ENCODE assay signal across 23 mouse cellular contexts in the genomic region with DNA sequence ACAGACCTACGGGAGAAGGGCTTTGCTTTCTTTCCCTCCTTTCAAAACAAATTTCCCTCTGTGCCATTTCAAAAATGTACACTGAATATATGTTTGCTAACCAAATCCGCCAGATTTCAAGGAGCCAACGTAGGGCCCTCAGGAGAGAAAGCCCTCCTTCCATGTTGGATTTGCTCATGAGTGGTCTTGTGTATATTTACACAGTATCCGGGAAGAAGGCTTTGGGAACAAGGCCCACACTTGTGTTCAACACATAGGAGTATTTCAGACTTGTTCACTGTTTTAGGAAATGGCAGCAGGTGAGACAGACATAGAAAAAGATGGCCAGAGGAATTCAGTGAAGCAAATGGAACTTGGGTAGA. TPM values are rescaled to one million over a fixed set of nuclear protein-coding genes. Genes with fewer than 3 reads are reported as not detected.
DNase-seq lines count a peak whose midpoint lies in the region; ATAC-seq and TF ChIP-seq lines count a peak whose summit lies in the region.
"Had no signal": no experiment of that assay in that cellular context is flagged by ENCODE, and none has a peak within 500 bp of the region (broad histone marks: within the 10 kb centered on the region; RNA-seq: fewer than 3 reads in every experiment).

No protein-coding gene starts in this region.

- 45% methylated on average over 4 of the region's 4 CpGs for WGBS in forebrain, postnatal 0 days
- 89% methylated on average over 4 of the region's 4 CpGs for WGBS in forebrain, embryonic 12.5 days
- 53% methylated on average over 4 of the region's 4 CpGs for WGBS in lung, embryonic 16.5 days

- H3K9me3 ChIP-seq in forebrain, postnatal 0 days (ENCODE audit: low read length): no peaks in the 10 kb centered on the region
- H3K9me3 ChIP-seq in forebrain, embryonic 12.5 days: no peaks in the 10 kb centered on the region
- no peaks in the 10 kb centered on the region for H3K9me3 ChIP-seq in lung, embryonic 16.5 days (ENCODE audit: control insufficient read depth, low read length)
- H3K9me3 ChIP-seq: heart, embryonic 15.5 days had no signal

- peak; percentile 52 for ATAC-seq in forebrain, postnatal 0 days
- no peak for ATAC-seq in forebrain, embryonic 12.5 days (ENCODE audit: low FRiP score)
- ATAC-seq in lung, embryonic 16.5 days (ENCODE audit: low read depth): peak; percentile 89
- ATAC-seq: forebrain, embryonic 14.5 days; intestine, embryonic 16.5 days had no signal

- DNase-seq in forebrain, postnatal 0 days: no peak
- DNase-seq in layer of hippocampus, adult 2 months (ENCODE audit: low spot score in 2 of 2): no peak
- no peak for DNase-seq in layer of hippocampus, postnatal 14 days (ENCODE audit: low spot score in 2 of 2)
- no peak for DNase-seq in lung, postnatal 25 days (ENCODE audit: low spot score)
- DNase-seq in spleen, postnatal 10 days (ENCODE audit: low spot score in 2 of 2): no peak
- DNase-seq: adrenal gland, adult 2 months; adrenal gland, postnatal 25 days; cerebellum, adult 18-20 months; cerebellum, adult 9-11 months; cerebellum, postnatal 36 days; gastrocnemius, postnatal 14 days; heart, adult 2 months; heart, postnatal 14 days had no signal

- H3K4me2 ChIP-seq in forebrain, postnatal 0 days (ENCODE audit: low read depth): no peak overlapping the region
- H3K4me2 ChIP-seq in forebrain, embryonic 12.5 days: no peak overlapping the region
- no peak overlapping the region for H3K4me2 ChIP-seq in lung, embryonic 16.5 days (ENCODE audit: low read depth, low read length)
- H3K4me2 ChIP-seq: heart, embryonic 11.5 days; heart, embryonic 15.5 days had no signal

- H3K27ac ChIP-seq in forebrain, postnatal 0 days (ENCODE audit: low read depth, low read length): 0 out of 2 replicates have a peak overlapping the region, but pooled peaks have one; percentile 35
- H3K27ac ChIP-seq in forebrain, embryonic 12.5 days: no peak overlapping the region
- H3K27ac ChIP-seq in layer of hippocampus, adult 2 months: peak overlapping the region; percentile 48; the same call in 1 of the 2 replicates
- peak overlapping the region; percentile 70 for H3K27ac ChIP-seq in lung, embryonic 16.5 days (ENCODE audit: low read length)
- H3K27ac ChIP-seq: heart, adult 2 months; heart, embryonic 15.5 days had no signal

- no peak overlapping the region for H3K4me3 ChIP-seq in forebrain, postnatal 0 days (ENCODE audit: low read depth, low read length)
- H3K4me3 ChIP-seq in forebrain, embryonic 12.5 days (replicated peaks): no peak overlapping the region
- no peak overlapping the region for H3K4me3 ChIP-seq in layer of hippocampus, adult 2 months
- no peak overlapping the region for H3K4me3 ChIP-seq in lung, embryonic 16.5 days (ENCODE audit: low read length)
- H3K4me3 ChIP-seq: heart, adult 2 months; heart, embryonic 15.5 days had no signal

- H3K4me1 ChIP-seq in forebrain, postnatal 0 days (ENCODE audit: insufficient read depth): peaks cover 6% of the 10 kb centered on the region; the same call in 1 of the 2 replicates
- no peaks in the 10 kb centered on the region for H3K4me1 ChIP-seq in forebrain, embryonic 12.5 days
- peaks cover 9% of the 10 kb centered on the region for H3K4me1 ChIP-seq in lung, embryonic 16.5 days (replicated peaks; ENCODE audit: control insufficient read depth, insufficient read depth, low read length)
- H3K4me1 ChIP-seq: heart, embryonic 15.5 days had no signal

- H3K36me3 ChIP-seq in forebrain, postnatal 0 days (ENCODE audit: insufficient read depth): no peaks in the 10 kb centered on the region
- no peaks in the 10 kb centered on the region for H3K36me3 ChIP-seq in forebrain, embryonic 12.5 days (replicated peaks)
- no peaks in the 10 kb centered on the region for H3K36me3 ChIP-seq in lung, embryonic 16.5 days (ENCODE audit: control insufficient read depth, insufficient read depth, low read length)
- H3K36me3 ChIP-seq: heart, embryonic 15.5 days had no signal

- no peaks in the 10 kb centered on the region for H3K27me3 ChIP-seq in forebrain, postnatal 0 days (ENCODE audit: insufficient read depth, low read length)
- H3K27me3 ChIP-seq in forebrain, embryonic 12.5 days: 0 out of 2 replicates have a peak, but pooled peaks cover 5% of the 10 kb centered on the region
- no peaks in the 10 kb centered on the region for H3K27me3 ChIP-seq in lung, embryonic 16.5 days (ENCODE audit: control insufficient read depth, insufficient read depth, low read depth, low read length)
- H3K27me3 ChIP-seq: heart, embryonic 15.5 days had no signal

- H3K9ac ChIP-seq in forebrain, postnatal 0 days: no peak overlapping the region
- H3K9ac ChIP-seq in forebrain, embryonic 12.5 days: no peak overlapping the region
- H3K9ac ChIP-seq in lung, embryonic 16.5 days (ENCODE audit: low read length): no peak overlapping the region
- H3K9ac ChIP-seq: heart, embryonic 15.5 days had no signal

- TF ChIP-seq CTCF in forebrain, postnatal 0 days (IDR thresholded peaks at IDR 0.05; ENCODE audit: low read depth): no peak
- TF ChIP-seq CTCF in layer of hippocampus, adult 2 months (conservative IDR thresholded peaks at IDR 0.05): no peak

RNA-seq across cellular contexts. Expression of a gene that starts 21.9 kb away (rescaled TPM):
- total RNA-seq in forebrain, postnatal 0 days (2014; rRNA removed): 1.9 TPM in 1 of 2 replicates, not detected in the other
- polyA plus RNA-seq in forebrain, postnatal 0 days (2015; fragmentation: Nextera tagmentation; extraction: Ambion mirVana): 0.18 and 0.21 TPM in 2 replicates
- 0.19 and 0.32 TPM in 2 replicates for polyA plus RNA-seq in forebrain, embryonic 12.5 days (2016; fragmentation: Nextera tagmentation; extraction: Ambion mirVana)
- total RNA-seq in layer of hippocampus, adult 2 months (2021): under 1 TPM; 0.32 to 0.44 TPM
- total RNA-seq in layer of hippocampus, postnatal 14 days (2021): under 1 TPM; 0.45 to 0.53 TPM
- 0.30 and 0.67 TPM in 2 replicates for polyA plus RNA-seq in lung, embryonic 16.5 days (2015; fragmentation: Nextera tagmentation; extraction: Ambion mirVana)
- total RNA-seq: adrenal gland, adult 2 months; ES-E14; gastrocnemius, adult 18-20 months; hematopoietic stem cell, adult 5-6 weeks had no signal
- polyA plus RNA-seq: gonadal fat pad, adult 2 months; heart, adult 2 months had no signal

RNA-seq across cellular contexts. Expression of a gene that starts 51.8 kb away (rescaled TPM):
- total RNA-seq in forebrain, postnatal 0 days (2014; rRNA removed): 7.6 and 8.2 TPM in 2 replicates
- 3.0 and 3.7 TPM in 2 replicates for polyA plus RNA-seq in forebrain, postnatal 0 days (2015; fragmentation: Nextera tagmentation; extraction: Ambion mirVana)
- 19.2 and 19.7 TPM in 2 replicates for polyA plus RNA-seq in forebrain, embryonic 12.5 days (2016; fragmentation: Nextera tagmentation; extraction: Ambion mirVana)
- total RNA-seq in layer of hippocampus, adult 2 months (2021): 1 to 10 TPM; 3.5 to 3.8 TPM
- total RNA-seq in layer of hippocampus, postnatal 14 days (2021): 1 to 10 TPM; 3.8 to 4.7 TPM
- 18.4 and 20.6 TPM in 2 replicates for polyA plus RNA-seq in lung, embryonic 16.5 days (2015; fragmentation: Nextera tagmentation; extraction: Ambion mirVana)

RNA-seq across cellular contexts. Expression of a gene that starts 51.8 kb away (rescaled TPM):
- total RNA-seq in forebrain, postnatal 0 days (2014; rRNA removed): 25.8 and 26.1 TPM in 2 replicates
- polyA plus RNA-seq in forebrain, postnatal 0 days (2015; fragmentation: Nextera tagmentation; extraction: Ambion mirVana): 43.1 and 47.3 TPM in 2 replicates
- polyA plus RNA-seq in forebrain, embryonic 12.5 days (2016; fragmentation: Nextera tagmentation; extraction: Ambion mirVana): 18.7 and 20.4 TPM in 2 replicates
- total RNA-seq in layer of hippocampus, adult 2 months (2021): 10 to 100 TPM; 11.2 to 12.3 TPM
- total RNA-seq in layer of hippocampus, postnatal 14 days (2021): 10 to 100 TPM; 15.1 to 17.6 TPM
- 12.3 and 12.5 TPM in 2 replicates for polyA plus RNA-seq in lung, embryonic 16.5 days (2015; fragmentation: Nextera tagmentation; extraction: Ambion mirVana)
